Mouse (Mus musculus) B cell, adult 2 months (primary cell): ENCODE results near the gene Robo2.

Experiments
- DNase-seq, 2 experiments: peaks; one replicate each; pipeline ENCODE4 v3.0.0; 2022

Gene Robo2

DNA sequence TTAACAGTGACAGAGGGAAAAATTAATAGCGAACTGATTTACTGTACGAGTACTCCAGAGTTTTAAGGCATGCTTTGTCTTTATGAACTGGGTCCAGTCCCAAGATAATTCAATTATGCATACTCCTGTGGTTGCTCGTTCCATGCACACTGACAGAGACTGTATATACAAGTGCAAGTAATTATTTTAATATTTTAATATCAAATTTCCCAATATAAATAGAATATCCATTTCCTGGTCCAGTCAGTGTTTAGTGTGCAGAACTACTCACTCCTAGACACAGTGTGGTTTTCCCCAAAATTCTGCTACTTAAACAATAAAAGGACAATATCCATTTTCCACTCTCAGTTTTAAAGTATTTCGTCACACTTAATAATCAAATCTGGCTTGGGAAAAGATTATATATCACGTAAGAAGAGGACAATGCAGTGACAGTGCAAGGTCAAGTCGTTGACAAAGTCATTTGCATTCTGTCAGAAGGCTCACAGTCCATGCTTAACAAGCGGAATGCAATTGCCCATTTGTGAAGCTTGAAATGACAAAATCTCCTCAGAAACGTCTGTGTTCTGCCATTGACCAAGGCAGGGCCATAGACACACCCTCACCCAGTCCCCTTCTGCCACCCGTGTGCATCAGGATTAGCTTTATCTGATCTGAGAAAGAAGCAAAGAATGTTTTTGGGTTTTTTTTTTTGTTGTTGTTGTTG is 89.8 kb downstream of the Robo2 start:
- no peak for DNase-seq

DNA sequence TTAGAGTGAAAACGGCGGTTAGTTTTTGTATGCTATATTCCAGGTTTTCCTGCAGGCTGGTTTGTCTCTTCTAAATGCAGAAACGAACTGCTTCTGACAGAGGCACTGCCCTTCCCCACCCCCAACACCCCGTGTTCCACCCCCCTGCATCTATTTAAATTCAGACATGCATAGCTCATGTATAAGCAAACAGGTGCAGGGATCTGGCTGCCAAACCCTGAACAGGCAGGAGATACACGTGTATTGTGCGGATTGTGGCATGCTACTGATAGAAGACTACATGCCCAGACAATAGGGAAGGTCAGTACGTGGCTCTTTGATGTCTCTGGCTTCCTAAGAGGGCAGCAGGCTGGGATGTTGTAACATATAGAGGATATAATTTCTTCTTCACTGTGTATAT is 95.5 kb downstream of the Robo2 start:
- no peak for DNase-seq

DNA sequence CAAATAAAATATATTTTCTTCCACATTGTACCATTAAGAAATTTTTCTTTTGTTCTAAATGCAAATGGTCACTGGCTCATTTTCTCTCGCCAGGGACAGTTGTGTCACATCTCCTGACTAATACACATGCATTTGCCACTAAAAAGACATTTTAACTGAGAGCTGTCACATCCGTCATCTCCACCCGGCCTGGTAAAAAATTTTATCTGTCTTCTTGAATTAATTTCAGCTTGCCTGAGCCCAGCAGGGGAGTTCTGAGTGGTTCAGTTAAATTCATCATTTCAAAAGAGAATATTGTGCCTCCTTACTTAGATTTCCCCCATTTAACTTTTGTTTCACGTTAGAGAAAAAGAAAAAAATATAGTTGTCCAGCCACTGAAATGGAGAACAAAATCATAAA is 98.4 kb downstream of the Robo2 start:
- DNase-seq = no peak

DNA sequence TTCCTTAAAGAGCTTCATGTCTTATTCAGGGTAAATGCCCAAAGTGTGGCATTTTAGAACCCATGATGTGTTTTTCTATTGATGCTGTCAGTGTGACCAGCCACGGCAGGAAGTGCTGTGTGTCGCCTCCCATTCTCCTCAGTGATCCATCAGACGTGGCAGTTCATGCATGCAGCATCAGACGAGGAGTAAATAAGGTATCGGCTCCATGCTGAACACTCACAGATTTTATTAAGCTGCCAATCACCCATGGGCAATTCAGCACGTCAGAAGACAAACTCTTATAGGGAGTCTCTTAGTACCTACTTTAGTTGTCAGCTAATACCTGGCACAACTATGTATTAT is 104.1 kb downstream of the Robo2 start:
- DNase-seq = no peak

DNA sequence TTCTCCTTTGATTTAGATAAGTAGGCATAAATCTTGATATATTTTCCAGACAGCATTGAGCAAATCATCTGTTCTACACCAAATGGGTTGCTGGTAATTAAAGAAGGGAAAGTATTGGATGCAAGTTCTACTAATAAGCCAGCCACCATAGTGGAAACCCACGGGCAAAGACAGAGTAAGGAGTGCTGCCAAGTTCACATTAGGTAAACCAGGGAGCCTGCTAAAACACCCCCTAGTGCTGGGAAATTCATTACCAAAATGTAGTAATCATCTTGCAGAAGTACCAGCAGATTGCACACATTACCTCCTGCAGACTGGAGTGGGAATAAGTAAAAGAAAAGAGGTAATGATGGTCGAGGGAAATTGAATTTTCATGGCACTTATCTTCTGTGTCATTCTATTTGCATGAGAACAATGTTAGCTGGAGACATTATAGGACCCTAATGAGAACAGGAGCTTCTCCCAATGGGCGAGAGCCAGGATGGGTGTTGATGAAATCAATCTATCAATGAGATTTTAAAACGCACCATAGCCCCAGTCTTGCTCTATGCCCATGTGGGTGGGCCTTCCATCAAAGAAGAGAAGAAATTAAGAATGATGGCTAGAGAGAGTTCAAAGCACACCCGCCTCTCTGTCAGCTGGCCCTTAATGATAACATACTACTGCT is 104.6 kb downstream of the Robo2 start:
- no peak for DNase-seq

DNA sequence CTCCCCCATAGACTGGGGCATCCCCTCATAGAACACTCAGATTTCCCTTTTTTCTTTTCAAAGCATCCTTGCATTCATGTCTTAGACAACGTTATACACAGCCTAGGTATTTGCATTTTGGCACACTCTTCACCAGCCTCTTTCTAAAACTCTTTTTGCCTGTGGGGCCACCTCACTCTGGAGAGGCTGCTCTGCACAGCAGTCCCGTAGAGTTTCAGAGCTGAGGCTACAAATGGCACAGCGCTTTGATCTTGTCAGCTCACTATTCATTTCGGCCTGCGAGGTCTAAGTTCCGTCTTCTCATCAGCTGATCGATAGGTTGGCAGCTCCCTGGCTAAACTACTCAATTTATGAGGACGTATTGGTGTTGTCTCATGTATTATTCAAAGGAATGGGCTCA is 123.7 kb downstream of the Robo2 start:
- DNase-seq = no peak

DNA sequence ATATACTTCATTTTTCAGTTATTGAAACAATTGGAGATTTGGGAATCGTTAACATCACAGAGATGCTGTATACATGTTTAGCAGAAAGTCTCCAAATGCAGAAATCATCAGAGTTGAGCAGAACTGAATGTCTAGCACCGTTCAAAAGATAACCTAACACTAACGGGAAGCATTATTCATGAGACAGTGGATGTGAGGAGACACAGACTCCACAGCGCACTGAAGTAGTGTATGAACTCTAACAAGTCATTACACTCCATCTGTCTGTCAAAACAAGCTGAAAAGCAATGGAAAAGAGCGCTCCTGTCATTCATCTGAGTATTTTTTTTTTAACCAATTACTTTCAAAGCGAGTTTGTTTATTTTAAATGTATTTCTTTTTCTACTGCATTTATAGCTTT is 129.1 kb downstream of the Robo2 start:
- DNase-seq = no peak

DNA sequence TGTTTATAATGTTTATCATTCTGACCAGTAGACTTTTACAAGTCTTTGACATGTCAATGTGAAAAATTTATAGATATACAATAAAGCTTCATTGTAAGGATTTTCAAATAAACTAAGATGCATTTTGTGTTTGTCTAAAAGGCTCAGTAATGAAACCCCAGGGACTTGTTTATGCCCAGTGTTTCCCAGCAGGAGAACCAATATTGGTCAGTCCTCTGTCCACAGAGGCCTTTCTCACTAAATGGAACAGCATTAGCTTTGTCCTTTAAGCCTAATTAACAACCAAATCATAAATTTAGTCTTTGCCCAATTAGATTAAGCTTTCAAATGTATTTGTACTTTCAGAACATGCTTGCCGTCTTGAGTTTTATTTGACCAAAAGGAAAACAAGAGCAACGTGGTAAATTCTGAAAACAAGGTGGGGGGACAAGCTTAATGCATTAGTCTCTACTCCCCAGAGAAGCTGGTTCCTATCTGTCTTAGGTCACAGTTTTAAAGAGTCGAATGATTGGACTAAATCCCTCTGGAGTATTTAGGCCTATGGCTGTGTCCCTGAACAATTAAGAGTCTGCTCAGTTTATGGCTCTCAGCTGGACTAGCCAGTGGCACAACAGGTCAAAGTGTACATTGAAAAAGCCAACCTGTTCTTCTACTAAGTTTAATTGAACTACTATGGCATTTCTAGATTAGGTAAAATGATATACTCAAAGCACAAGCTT is 134.6 kb downstream of the Robo2 start:
- DNase-seq = no peak

DNA sequence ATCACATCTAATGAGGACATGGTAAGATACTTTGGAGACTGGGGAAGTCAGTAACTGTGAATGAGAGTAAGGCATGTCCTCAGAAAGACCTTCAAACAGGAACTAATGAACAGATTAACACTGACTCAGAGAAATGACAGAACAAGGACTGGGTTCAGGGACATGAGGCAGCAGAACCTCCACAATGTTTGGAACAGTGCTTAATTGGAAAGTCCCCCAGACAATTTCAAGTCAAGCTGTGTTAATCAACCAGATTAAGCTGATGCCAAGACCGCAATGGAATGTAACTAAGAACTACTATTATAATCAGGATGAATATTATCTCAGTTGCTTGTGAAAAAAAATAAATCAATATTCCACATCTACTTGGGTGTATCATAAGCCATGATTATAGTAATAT is 137.0 kb downstream of the Robo2 start:
- DNase-seq = no peak

DNA sequence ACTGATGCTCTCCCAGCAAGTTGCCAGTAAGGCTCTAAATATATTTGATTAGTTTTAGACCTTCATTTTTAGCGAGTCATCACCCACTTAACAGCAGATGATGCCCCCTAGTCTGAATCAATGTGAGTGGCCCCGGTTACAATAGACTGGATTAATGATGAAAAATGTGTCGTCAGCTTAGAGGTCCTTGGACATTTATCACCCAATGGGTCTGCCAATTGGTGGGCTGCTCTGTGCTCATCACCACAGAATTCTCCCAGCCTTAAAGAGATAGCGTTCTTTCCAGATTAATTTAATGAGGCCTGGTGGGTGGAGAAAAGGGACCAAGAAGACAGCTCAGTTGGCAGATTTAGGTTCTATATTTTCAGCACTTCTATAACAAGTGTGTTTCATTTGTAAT is 138.6 kb downstream of the Robo2 start:
- no peak for DNase-seq

DNA sequence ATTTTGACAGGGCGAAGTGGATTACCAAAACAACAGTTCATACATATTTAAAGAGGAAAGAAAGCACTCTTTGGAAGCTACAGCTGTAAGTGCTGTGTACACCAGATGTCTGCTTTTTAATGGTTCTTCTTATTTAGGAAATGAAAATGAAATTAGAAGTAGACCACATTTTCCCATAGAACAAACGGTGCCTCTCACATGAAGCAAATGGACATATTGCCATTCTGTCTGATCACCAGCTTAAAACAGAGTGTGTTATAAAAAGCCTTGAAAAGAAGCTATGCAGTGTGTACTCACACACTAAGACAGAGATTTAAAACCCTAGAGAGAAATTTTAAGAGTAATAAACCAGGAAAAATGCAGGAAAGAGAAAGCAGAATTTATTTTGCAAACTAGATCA is 153.4 kb downstream of the Robo2 start:
- no peak for DNase-seq

DNA sequence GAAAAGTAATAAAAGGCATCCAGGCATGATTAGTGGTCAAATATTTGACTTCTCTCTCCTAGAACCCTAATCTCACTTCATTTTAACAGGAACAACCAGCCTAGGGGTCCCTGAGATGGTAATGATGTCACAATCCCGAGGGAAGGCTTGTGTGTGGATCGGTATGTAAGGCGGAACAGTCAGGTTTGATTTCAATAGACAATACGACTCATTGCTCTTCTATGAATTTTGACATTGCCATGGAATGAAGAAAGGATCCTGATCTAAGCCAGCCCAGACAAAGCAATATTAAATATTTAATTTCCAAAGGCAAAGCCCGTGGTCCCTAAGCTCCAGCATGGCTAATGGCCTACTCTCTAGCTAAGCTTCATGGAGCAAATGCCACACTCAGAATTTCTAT is 167.2 kb downstream of the Robo2 start:
- no peak for DNase-seq

DNA sequence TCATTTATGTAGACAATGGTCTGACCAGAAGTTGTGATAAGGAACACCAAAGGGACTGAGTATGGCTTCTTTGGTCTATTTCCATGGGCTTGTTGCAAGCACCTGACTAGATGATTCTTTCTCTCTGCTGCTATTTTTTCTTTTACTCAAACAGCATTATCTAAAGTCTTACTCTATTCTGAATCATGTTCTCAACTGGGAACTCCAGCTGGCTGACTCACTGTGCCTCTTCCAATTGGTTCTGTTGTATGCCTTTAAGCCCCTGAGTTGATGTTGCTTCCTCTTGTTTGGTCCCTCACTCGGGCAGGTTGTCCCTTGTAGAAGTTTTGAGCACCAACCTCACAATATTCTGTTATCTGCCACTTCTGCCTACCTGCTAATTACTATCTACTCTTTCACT is 170.1 kb downstream of the Robo2 start:
- no peak for DNase-seq

DNA sequence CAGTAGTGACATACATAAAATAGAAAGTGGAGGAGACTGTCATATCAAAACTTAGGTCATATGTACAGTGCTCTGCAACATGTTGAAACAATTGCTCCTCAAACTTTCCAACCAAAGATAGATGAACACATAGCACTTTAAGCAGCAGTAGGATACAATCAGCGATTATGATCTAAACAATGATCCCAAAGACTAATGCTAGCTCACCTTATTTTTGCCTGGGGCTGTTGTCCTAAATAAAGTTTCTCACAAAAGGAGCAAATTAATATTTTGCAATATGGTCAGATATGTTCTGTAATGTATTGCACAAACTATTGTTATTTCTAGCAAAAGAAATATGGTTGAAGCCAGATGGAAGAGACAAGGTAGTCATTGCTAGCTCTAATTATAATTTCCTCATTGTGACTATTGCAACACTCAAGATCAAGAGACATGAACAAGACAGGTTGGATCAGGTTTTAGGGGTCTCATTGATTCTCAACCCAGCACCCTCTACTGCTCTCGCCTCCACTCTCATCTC is 174.2 kb downstream of the Robo2 start:
- DNase-seq = no peak

DNA sequence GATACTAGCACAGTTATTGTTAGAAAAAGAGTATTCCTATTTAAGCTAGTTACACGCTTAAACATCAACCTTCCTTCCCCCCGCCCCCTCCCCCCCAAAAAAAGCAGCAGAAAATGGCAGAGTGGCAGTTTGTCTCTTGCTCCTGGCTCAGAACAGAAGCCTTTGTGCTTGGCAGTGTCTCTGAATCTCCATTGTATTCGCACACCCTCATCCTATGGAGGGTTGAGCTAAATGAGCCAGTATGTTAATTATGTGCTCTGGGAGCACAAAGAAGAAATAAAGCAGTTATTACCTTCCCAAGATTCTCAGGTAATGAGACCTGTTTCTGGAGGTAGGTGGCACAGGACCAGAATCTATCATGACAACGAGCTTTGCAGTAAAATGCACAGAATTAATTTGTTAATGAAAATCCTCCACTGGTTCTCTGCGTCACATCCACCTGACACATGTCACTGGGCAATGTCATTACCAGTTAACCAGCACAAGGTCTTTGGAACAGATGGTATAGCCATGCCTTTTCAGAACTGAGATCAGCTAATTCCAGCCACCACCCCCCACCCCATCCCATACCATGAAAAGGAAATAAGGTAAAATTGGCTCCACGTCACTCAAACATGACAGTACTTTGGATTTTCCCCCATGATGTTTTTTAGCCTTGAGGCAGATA is 177.1 kb downstream of the Robo2 start:
- no peak for DNase-seq

DNA sequence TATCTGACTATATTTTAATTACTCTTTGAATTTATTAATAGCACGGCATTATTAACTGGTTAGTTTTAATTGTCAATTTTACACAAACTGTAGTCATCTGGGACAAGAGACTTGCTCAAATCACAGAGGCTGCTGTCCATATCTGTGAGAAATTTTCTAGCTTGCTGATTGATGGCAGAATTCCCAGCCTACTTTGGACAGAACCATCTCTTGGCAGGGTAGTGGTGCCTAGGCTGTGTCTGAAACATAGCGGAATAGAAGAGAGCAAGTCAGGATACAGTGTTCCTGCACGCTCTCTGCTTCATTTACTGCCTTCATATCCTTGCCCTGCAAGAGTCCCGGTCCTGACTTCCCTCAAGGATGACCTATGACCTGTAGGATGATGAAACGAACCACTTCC is 178.0 kb downstream of the Robo2 start:
- DNase-seq = no peak

DNA sequence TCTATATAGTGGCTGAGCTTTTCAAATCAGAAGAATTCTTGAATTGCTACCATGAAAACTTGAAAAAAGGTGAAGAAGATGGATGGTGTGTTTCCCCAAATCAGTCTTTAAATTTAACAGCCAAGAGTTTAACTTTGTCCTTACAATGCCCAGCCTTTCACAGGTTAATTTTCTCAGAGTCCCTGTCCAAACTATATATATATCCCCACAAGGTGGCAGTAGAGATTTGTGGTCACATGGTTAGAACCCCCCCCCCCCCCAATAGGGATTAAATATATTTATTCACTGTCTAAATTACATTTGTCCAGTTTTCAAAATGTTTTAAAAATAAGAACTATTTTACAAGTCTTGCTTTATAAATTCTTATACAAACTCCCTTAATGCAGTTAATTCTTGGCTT is 184.3 kb downstream of the Robo2 start:
- DNase-seq = no peak

DNA sequence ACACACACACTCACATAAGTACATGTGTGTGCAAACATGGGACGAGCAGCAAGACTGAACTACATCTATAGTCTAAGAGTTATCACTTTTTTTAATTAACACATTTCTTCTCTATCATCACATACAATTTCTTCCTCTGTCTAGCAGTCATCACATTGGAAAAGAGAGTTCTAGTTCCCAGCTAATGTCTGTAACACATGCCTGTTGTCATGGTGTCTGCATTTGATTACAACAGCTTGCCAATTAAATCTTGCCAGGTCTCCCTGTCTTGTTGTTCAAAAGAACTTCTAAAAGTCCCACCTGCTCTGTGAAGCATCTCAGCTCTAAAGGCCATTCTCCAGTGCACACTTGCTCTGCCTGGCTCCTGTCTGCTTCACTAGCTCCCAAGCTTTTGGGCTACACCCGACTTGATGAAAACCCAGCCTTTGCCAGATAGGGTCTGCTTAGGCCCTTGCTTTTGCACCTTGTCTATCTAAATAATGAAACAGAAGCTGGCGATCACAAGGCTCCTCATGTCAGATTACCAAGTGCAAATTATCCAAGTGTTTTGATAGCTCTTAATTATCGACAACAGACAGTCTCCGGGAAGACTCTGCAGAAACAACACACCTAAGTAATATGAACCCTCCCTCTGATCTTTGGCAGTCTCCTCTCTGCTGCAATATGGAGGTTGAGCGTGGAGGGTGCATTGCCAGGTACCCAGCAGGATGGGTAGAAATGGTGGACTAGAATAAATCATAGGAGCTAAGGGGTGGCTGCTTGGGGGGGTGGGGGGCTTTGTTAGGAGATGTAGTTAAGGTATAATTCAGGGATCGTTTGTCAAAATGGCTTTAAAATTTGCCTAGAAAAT is 186.0 kb downstream of the Robo2 start:
- DNase-seq = no peak

DNA sequence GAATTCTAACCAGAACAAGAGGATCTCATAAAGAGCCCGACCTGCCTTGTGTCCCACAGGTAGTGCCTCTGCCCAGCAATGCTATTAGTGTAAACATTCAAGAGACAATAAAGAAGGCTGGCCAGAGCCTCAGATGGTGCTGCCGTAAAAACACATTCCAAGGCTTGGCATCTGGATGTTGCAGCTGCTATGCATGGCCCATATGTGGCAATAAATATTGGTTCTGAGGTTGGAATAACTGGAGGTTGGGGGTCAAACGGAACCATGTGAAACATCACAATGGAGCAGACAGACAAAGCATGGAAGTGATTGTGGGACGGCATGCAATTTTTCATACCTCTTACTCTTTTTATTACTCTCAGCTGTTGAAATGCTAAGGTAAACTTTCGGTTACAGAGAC is 189.1 kb downstream of the Robo2 start:
- DNase-seq = no peak

DNA sequence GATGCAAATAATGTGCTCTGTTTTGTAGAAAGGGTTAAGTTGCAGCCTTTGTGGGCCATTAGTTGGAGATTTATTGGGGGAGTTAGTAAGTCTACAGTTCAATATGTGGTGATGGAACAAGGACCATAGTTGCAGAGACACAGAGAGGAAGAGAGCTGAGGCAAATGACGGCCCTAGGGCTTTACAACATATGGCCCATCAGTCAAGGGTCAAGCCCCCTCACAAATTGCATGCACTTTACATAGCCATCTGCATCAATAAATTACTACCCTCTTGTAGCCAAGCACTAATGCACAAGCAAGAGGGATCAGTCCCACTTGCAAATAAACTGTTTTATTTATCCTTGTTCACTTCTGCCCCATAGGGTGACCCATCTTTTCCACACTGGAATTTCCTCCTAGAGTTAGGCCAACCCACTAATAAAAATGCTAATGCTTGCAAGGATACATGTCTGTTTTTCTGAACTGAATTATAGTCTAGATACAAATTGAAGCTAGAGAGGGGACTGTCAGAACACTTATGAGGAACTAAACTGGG is 194.7 kb downstream of the Robo2 start:
- no peak for DNase-seq

DNA sequence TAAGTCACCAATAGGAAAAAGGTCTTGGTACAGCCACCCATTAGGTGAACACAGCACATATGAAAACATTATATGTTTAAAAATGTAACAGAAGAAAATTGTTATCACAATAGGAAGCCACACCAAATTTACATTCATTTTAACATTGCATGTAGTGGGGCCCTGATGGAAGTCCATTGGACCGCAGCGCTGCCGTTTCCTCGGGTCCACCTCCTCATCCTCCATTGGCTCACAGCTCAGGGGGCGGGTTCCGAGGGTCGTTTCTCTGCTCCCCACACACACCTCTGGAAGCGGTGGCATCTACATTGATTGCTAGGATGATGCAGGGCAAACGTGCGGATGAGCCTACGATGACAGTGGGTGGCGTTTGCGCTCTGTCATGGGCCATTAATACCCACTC is 195.8 kb downstream of the Robo2 start:
- no peak for DNase-seq

DNA sequence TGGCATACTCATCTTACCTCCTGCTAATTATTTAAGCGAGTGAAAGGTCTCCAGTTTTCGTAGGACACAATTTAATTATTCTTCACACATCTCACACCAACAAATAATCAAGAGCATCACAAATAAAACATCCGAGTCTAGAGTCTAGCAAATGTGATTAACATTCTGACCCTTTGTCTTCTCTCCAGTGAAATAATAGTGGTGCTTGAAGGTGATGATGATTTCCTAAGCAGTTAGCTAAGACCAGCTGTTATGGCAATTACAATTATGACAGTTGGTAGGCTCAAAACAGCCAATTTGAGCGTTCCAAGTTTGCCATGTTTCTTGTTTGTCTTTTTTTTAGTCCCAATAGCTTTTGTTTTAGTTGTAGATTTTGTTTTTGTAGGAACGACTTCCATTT is 210.9 kb downstream of the Robo2 start:
- DNase-seq = no peak
